Mouse (Mus musculus) yolk sac, embryonic 10.5 days (tissue): ENCODE data around the gene Sin3b.

Experiments used
- DNase-seq: peaks from one replicate; pipeline ENCODE4 v3.0.0-alpha.2; 2017; ENCODE audit warnings: low spot score

Gene Sin3b

DNA sequence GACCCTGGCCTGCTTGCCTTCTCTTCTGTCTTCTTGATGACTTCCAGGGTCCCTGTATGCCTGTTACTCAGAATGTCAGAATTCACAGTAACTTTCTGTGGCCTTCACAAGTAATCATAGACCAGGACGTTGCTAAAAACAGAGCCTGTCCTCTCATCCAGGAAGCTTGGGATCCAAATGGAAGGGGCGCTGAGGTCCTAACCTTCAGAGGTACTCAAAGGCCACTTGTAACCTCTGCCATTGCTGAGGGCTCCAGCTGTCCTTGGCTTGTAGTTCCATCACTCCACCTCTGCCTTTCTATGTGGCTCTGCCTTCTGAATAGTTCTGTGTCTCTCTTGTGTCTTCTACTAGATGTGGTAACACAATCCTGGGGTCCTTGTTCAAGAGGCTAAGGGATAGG is 30.7 kb downstream of the Sin3b start:
- DNase-seq = no peak

DNA sequence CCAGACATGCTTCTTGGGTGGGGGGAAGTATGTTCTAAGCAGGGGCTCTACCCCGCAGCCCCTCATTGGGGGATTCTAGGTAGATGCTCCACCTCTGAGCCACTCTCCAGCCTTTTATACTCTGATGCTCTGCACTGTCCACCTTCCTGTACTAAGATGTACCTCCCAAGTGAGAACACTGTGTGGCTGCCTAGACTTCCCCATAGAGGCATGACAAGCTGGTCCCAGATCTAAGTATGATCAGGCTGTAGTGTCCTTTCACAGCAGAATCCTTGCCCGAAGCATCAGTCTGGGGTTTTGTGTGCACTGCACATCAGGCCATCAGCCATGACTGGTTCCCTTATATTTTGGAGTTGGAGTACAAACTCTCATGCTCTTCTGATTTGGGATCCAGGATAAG is 32.9 kb downstream of the Sin3b start:
- no peak for DNase-seq

DNA sequence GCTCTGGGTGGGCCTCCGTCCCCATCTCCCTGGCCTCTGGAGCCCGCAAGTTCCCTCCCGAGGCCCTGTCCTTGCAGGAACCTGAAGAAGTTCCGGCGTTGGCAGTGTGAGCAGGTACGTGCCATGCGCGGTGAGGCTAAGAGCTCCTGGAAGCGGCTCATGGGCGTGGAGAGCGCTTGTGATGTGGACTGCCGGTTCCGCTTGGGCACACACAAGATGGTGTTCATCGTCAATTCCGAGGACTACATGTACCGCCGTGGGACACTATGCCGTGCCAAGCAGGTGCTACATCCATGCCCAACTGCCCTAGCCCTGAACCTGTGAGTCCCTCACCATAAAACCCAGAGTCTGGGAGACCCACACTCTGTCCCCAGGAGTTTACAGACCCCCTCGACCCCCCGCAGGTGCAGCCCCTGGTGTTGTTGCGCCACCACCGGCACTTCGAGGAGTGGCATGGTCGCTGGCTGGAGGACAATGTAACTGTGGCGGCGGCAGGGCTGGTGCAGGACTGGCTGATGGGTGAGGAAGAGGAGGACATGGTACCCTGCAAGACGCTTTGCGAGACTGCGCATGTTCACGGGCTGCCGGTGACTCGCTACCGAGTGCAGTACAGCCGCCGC is 33.8 kb downstream of the Sin3b start:
- no peak for DNase-seq

DNA sequence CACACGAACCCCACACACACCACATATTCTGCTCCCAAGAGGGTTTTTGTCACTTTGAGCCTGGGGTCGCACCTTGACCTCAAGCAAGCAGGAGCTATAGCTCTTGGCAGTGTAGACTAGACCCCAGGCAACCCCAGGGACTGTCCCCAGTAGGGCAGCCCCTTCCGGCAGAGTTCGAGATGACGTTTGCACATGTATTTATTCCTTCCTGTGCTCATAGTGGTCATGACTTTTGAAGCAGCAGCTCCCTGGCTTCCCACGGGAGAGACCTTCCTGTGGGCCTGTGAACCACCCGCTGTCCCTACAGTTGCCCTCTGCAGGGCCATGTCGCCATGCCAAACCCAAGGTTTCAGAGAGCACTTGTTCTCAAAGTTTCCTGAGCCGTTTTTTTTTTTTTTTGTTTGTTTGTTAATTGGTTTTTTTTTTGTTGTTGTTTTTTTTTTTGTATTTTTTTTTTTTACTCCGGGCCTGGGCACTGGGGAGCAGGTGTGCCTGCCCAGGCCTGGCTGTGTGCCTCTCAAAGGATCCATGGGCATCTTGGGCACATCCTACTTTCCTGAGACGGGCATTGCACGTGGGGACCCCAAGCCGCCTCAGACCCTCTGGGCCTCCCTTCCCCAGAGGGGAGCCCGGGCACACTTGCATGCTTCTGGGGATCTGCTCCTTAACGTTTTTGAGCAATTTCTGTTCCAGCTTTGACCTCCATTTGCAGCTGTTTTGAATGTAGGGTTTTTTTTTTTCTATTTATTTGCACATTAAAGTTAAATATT is 34.5 kb downstream of the Sin3b start:
- no peak for DNase-seq

DNA sequence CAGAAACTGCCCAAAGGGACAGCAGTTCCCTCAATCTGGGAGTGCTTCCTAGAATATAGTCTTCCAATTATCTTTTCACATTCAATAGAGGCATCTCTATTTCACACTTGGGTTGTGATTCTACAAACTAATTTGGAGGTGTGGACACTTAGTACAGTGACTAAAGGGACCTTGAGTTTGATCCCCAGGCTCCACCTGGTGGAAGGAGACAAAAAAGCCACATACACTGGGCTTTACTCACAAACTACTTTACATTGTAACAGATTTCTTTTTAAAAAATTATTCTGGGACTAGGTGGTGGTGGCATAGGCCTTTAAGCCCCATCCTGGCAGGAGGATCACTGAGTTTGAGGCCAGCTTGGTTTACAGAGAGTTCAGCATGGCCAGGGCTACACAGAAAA is 35.2 kb downstream of the Sin3b start:
- no peak for DNase-seq

DNA sequence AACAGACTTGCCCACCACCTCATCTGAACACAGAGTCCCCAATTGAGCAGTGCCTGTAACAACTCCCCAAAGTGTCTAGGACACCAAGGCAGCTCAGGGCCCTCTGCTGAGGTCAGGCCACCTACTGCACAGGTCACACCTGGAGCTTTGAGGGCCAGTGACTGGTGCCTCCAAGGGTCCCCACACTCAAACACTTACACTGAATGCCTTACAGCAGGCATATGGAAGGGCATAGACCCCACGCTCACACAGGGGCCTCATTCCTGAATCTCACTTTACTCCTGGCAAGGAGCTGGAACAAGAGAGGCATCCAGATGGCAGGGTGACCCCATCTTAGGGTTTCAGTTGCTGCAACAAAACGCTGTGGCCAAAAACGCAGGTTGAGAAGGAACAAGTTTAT is 37.1 kb downstream of the Sin3b start:
- DNase-seq = no peak

DNA sequence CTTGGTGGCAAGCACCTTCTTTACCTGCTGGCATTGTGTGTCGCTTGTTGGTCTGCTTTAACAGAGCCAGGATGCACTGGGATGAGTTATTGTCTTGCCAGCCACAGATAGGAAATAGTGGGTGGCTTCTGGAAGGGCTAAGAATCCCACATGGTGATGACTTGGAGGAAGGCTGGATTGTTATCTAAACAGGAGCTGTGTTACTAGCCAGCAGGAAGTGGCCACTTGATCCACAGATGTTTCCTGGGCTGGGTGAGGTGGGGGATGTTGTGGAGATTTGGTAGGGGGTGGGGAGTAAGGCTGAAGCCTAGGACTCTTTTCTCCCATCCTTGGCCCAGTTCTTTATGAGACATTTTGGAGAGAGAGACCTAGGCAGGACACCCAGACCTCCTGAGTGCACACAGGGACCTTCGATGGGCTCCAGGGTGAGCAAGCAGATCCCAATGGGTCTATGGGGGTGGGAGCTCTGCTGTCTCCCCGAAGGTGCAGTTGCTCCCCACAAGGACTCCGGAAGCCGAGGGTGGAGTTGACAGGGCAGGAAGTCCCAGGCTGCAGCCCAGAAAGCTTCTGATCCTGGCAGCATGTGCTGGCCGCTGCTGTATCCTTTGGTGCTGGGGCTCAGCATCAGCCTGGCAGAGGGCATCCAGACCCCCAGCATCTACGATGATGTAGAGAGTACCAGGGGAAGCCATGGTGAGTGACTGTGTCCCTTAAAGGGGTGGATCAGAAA is 38.4 kb downstream of the Sin3b start, which contains the start of gene F2rl3:
TSS of gene F2rl3 (plus strand) at position 559 of the 730 bp plus-strand sequence.
- peak; percentile 38 for DNase-seq

DNA sequence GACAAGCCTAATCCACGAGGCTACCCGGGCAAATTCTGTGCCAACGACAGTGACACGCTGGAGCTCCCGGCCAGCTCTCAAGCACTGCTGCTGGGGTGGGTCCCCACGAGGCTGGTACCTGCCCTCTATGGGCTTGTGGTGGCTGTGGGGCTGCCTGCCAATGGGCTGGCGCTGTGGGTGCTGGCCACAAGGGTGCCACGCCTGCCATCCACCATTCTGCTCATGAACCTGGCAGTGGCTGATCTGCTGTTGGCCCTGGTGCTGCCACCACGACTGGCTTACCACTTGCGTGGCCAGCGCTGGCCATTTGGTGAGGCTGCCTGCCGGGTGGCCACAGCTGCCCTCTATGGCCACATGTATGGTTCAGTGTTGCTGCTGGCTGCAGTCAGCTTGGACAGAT is 39.2 kb downstream of the Sin3b start:
- no peak for DNase-seq

- DNase-seq = no peak
Observed at GRCm38 (mm10) chr8:72765696-72766095, 42.6 kb downstream of the Sin3b start.

DNA sequence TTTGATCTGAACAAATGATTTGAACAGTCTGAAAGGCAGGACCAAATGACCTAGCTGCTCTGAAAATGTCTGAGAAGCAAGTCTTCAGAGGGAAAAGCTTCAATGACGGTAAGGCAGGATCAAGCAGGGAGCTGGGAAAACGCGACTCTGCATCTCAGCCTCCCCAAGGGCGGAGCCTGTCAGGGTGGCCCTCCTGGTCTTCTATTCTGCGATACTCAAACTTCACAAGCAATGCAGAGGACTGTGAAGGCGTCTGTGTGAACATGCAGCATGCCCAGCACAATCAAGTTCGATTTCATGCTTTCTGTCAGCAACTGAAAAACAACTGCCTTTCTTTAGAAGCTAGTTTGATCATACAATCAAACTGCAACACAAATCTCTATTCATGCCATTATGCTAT is 43.7 kb downstream of the Sin3b start:
- DNase-seq = no peak

- no peak for DNase-seq
Observed at GRCm38 (mm10) chr8:72777797-72778196, 54.7 kb downstream of the Sin3b start.

DNA sequence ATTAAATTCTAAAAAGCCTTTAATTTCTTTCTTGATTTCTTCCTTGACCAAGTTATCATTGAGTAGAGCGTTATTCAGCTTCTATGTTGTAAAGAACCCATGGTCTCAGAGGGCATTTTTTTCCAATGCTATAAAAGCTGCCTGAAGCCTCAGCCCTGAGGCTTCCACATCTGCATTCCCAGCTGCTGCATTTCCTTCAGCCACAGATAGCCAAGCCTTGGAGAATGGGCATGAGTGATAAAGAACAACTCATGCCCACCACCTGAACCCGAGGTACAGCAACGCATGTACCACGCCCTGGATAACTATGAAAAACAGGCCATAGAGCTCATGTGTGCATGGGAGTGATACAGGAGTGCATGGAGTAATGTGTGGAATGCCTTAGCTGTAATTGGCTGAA is 57.6 kb downstream of the Sin3b start:
- DNase-seq = no peak

GRCm38 (mm10) chr8:72801583-72801982 is 78.5 kb downstream of the Sin3b start:
- no peak for DNase-seq
